Mouse (Mus musculus): ENCODE results near the gene Lhfpl5.

The Lhfpl5 gene

GRCm38 (mm10) chr17:28572941-28573340 lies 2.5 kb upstream of the Lhfpl5 start:
- DNase-seq, result no peak

- DNase-seq, result peak; percentile 55
These were observed 5.0 kb downstream of the Lhfpl5 start for GRCm38 (mm10) chr17:28580396-28580795.

- DNase-seq, result no peak
These were observed 5.6 kb downstream of the Lhfpl5 start for GRCm38 (mm10) chr17:28581056-28581455.

GRCm38 (mm10) chr17:28586509-28586908 lies 11.1 kb downstream of the Lhfpl5 start:
- no peak for DNase-seq

GRCm38 (mm10) chr17:28588591-28588990 lies 13.2 kb downstream of the Lhfpl5 start:
- DNase-seq, result no peak

- no peak for DNase-seq
These were observed 15.2 kb downstream of the Lhfpl5 start for GRCm38 (mm10) chr17:28590596-28590995.

GRCm38 (mm10) chr17:28591476-28591875 lies 16.0 kb downstream of the Lhfpl5 start:
- no peak for DNase-seq

GRCm38 (mm10) chr17:28592998-28593397 lies 17.6 kb downstream of the Lhfpl5 start:
- DNase-seq, result peak; percentile 89

GRCm38 (mm10) chr17:28593965-28594364 lies 18.5 kb downstream of the Lhfpl5 start:
- DNase-seq, result no peak

- no peak for DNase-seq
These were observed 25.3 kb downstream of the Lhfpl5 start for GRCm38 (mm10) chr17:28600780-28601179.

- DNase-seq, result no peak
These were observed 26.3 kb downstream of the Lhfpl5 start for GRCm38 (mm10) chr17:28601557-28602250.

GRCm38 (mm10) chr17:28609543-28609942 lies 34.1 kb downstream of the Lhfpl5 start:
- DNase-seq, result no peak

GRCm38 (mm10) chr17:28612603-28613002 lies 37.2 kb downstream of the Lhfpl5 start:
- DNase-seq, result no peak

GRCm38 (mm10) chr17:28613096-28613495 lies 37.7 kb downstream of the Lhfpl5 start:
- DNase-seq, result no peak

GRCm38 (mm10) chr17:28615332-28615731 lies 39.9 kb downstream of the Lhfpl5 start:
- no peak for DNase-seq

- no peak for DNase-seq
These were observed 42.2 kb downstream of the Lhfpl5 start for GRCm38 (mm10) chr17:28617636-28618035.

- no peak for DNase-seq
These were observed 42.7 kb downstream of the Lhfpl5 start for GRCm38 (mm10) chr17:28618124-28618523.

GRCm38 (mm10) chr17:28618775-28619174 lies 43.3 kb downstream of the Lhfpl5 start:
- no peak for DNase-seq

GRCm38 (mm10) chr17:28621381-28622299 lies 46.2 kb downstream of the Lhfpl5 start:
- DNase-seq, result peak; percentile 71

- peak; percentile 93 for DNase-seq
These were observed 46.9 kb downstream of the Lhfpl5 start, which contains the start of gene Srpk1 for GRCm38 (mm10) chr17:28622300-28622759. Srpk1 (minus strand) TSS chr17:28622709.

GRCm38 (mm10) chr17:28624841-28625240 lies 49.4 kb downstream of the Lhfpl5 start:
- no peak for DNase-seq

GRCm38 (mm10) chr17:28625327-28625726 lies 49.9 kb downstream of the Lhfpl5 start:
- DNase-seq, result no peak

- no peak for DNase-seq
These were observed 51.5 kb downstream of the Lhfpl5 start for GRCm38 (mm10) chr17:28626937-28627336.
